Mouse (Mus musculus) spleen, adult 2 months (tissue): Measurements from ENCODE around the gene Fut11.

Experiments
- CTCF ChIP-seq: fragments of 200-500 bp; IDR thresholded peaks from 2 replicates; pipeline ENCODE4 v1.5.1; 2011; ENCODE audit warnings: mild to moderate bottlenecking, inconsistent platforms; ENCODE audit not compliant: insufficient read depth, insufficient read length, insufficient replicate concordance; ENCODE audit errors: extremely low read depth
- POLR2A ChIP-seq: fragments of 200-500 bp; IDR thresholded peaks from 2 replicates; pipeline ENCODE4 v1.6.1; 2011; ENCODE audit warnings: low read depth, low read length, inconsistent platforms

GRCm38 (mm10) chr14:20750503-20750902 lies 55.7 kb downstream of the Fut11 start:
- no peak for TF ChIP-seq CTCF
- no peak for TF ChIP-seq POLR2A
